Mouse (Mus musculus) heart, adult 8-10 months (tissue): ENCODE measurements around the gene Tmem165. TPM values are rescaled to one million over a fixed set of nuclear protein-coding genes. Genes with fewer than 3 reads are reported as not detected.

Source experiments
- DNase-seq: peaks from one replicate; pipeline ENCODE4 v3.0.0; 2022; ENCODE audit warnings: low spot score
- total RNA-seq, 4 experiments: library from RNA; stranded (reverse); gene quantifications; 2 replicates each; pipeline ENCODE4 v1.2.4; 2022

The Tmem165 gene
- total RNA-seq, 4 experiments from 2014 or later: 15.6 to 20.2 (median 19.4) TPM

GRCm38 (mm10) chr5:76244430-76244829 is 60.8 kb downstream of the Tmem165 start:
- no peak for DNase-seq

GRCm38 (mm10) chr5:76245419-76245818 is 61.7 kb downstream of the Tmem165 start:
- no peak for DNase-seq

GRCm38 (mm10) chr5:76246539-76246938 is 62.9 kb downstream of the Tmem165 start:
- DNase-seq: no peak

GRCm38 (mm10) chr5:76250948-76251347 is 67.3 kb downstream of the Tmem165 start:
- DNase-seq: no peak

Other genes with a start within 250 kb of the Tmem165 start
- 10 to 100 TPM; 62.5 to 87.5 (median 77.7) TPM for gene Kdr, start 205.4 kb upstream of the Tmem165 start, total RNA-seq
- gene Srd5a3, start 43.6 kb upstream of the Tmem165 start, total RNA-seq: 1 to 10 TPM; 6.1 to 7.4 (median 7.0) TPM
- 10 to 100 TPM; 22.9 to 28.9 (median 23.7) TPM for gene Clock, start 120.9 kb downstream of the Tmem165 start, total RNA-seq
- gene Pdcl2, start 147.3 kb downstream of the Tmem165 start, total RNA-seq: not detected
- not detected for gene Nmu, start 179.9 kb downstream of the Tmem165 start, total RNA-seq